Mouse (Mus musculus): Measurements from ENCODE around the gene Lypd6b.

GRCm38 (mm10) chr2:49811871-49812363 is 24.4 kb downstream of the Lypd6b start:
- no peak for TF ChIP-seq CTCF (IDR thresholded peaks at IDR 0.05; ENCODE audit: low read depth)
- no peak for TF ChIP-seq EP300 (IDR thresholded peaks at IDR 0.05; ENCODE audit: low read depth)

All from liver, embryonic 14.5 days (tissue).